Mouse (Mus musculus) neural tube, embryonic 12.5 days (tissue): ENCODE measurements around the gene Pnpla5. TPM values are rescaled to one million over a fixed set of nuclear protein-coding genes. Genes with fewer than 3 reads are reported as not detected.
"Not testable (repeated sequence)": the region's sequence is repeated elsewhere in the genome, so short reads cannot be mapped to it uniquely, and the experiment has no call there.

Source experiments
- ATAC-seq: fragments of 200-750 bp; cut with Nextera tagmentation; 2 replicates; pipeline ENCODE4 v1.8.0; 2017; ENCODE audit warnings: low read depth, mild to moderate bottlenecking, moderate TSS enrichment, moderate library complexity; ENCODE audit not compliant: low FRiP score
- H3K27ac ChIP-seq: fragments of 300-500 bp; sonication (generic); 2 replicates; pipeline ENCODE4 v1.5.1; 2016
- H3K27me3 ChIP-seq: fragments of 300-500 bp; sonication (generic); replicated peaks from 2 replicates; pipeline ENCODE4 v1.6.1; 2016; ENCODE audit warnings: mild to moderate bottlenecking
- H3K36me3 ChIP-seq: fragments of 300-500 bp; sonication (generic); 2 replicates; pipeline ENCODE4 v1.6.1; 2016; ENCODE audit warnings: mild to moderate bottlenecking
- H3K4me1 ChIP-seq: fragments of 300-500 bp; sonication (generic); 2 replicates; pipeline ENCODE4 v1.6.1; 2016
- H3K4me2 ChIP-seq: fragments of 300-500 bp; sonication (generic); replicated peaks from 2 replicates; pipeline ENCODE4 v1.6.1; 2016; ENCODE audit warnings: mild to moderate bottlenecking
- H3K4me3 ChIP-seq: fragments of 300-500 bp; sonication (generic); 2 replicates; pipeline ENCODE4 v1.5.1; 2016
- H3K9ac ChIP-seq: fragments of 300-500 bp; sonication (generic); 2 replicates; pipeline ENCODE4 v1.6.1; 2016; ENCODE audit warnings: mild to moderate bottlenecking
- H3K9me3 ChIP-seq: fragments of 300-500 bp; sonication (generic); 2 replicates; pipeline ENCODE4 v1.6.1; 2016; ENCODE audit warnings: mild to moderate bottlenecking
- WGBS: fragments of 180-500 bp; shearing (Covaris S2); methylation state at CpG from one replicate; pipeline ENCODE4 v1.1.7; 2016; 5-methylcytosine and 5-hydroxymethylcytosine counted together
- polyA plus RNA-seq: library from polyadenylated mRNA; unstranded; fragments of >200 nt; fragmentation: Nextera tagmentation; extraction: Ambion mirVana; gene quantifications from 2 replicates; pipeline ENCODE4 v1.2.1, GENCODE M21; 2016

Gene Pnpla5
- polyA plus RNA-seq = not detected in 2 replicates

- whole genome bisulfite sequencing = 74% methylated on average over 8 of the region's 8 CpGs
- Histone ChIP-seq H3K4me2 (no peak within 1 kb of the TSS), H3K27me3 (no peaks in the 10 kb centered on the region), H3K4me1 (no peaks in the 10 kb centered on the region), H3K36me3 (no peaks in the 10 kb centered on the region), H3K27ac (no peak within 1 kb of the TSS), H3K4me3 (no peak within 1 kb of the TSS), H3K9me3 (no peaks in the 10 kb centered on the region), H3K9ac (no peak within 1 kb of the TSS)
- no peak for ATAC-seq
These were observed at the start of gene Pnpla5 for GRCm38 (mm10) chr15:84123075-84123474. TSS of gene Pnpla5 (minus strand) at chr15:84123175.

GRCm38 (mm10) chr15:84171166-84171565, 48.2 kb upstream of the Pnpla5 start:
- 85% methylated on average over 7 of the region's 7 CpGs for WGBS
- no peak overlapping the region for H3K4me2 ChIP-seq
- H3K4me3 ChIP-seq = no peak overlapping the region
- H3K9me3 ChIP-seq = no peaks in the 10 kb centered on the region
- H3K4me1 ChIP-seq = peaks cover 18% of the 10 kb centered on the region
- no peak overlapping the region for H3K9ac ChIP-seq
- H3K36me3 ChIP-seq = no peaks in the 10 kb centered on the region
- ATAC-seq = no peak
- peaks cover 9% of the 10 kb centered on the region; the same call in 1 of the 2 replicates for H3K27me3 ChIP-seq
- H3K27ac ChIP-seq = no peak overlapping the region

GRCm38 (mm10) chr15:84169511-84169910, 46.5 kb upstream of the Pnpla5 start:
- Histone ChIP-seq H3K27me3 (peaks cover 9% of the 10 kb centered on the region; the same call in 1 of the 2 replicates), H3K4me1 (peaks cover 18% of the 10 kb centered on the region), H3K9me3 (no peaks in the 10 kb centered on the region), H3K27ac (no peak overlapping the region), H3K4me3 (no peak overlapping the region), H3K4me2 (no peak overlapping the region), H3K36me3 (no peaks in the 10 kb centered on the region), H3K9ac (no peak overlapping the region)
- ATAC-seq = no peak
- 59% methylated on average over 1 of the region's 1 CpGs for WGBS

GRCm38 (mm10) chr15:84168170-84169161, 45.5 kb upstream of the Pnpla5 start:
- peaks cover 18% of the 10 kb centered on the region for H3K4me1 ChIP-seq
- H3K9me3 ChIP-seq = no peaks in the 10 kb centered on the region
- peaks cover 9% of the 10 kb centered on the region; the same call in 1 of the 2 replicates for H3K27me3 ChIP-seq
- H3K9ac ChIP-seq = peak overlapping the region; percentile 62
- H3K4me2 ChIP-seq = peak overlapping the region; percentile 98
- 2% methylated on average over 28 of the region's 28 CpGs for whole genome bisulfite sequencing
- H3K27ac ChIP-seq = no peak overlapping the region
- H3K36me3 ChIP-seq = no peaks in the 10 kb centered on the region
- peak; percentile 62 for ATAC-seq
- H3K4me3 ChIP-seq = peak overlapping the region; percentile 58

- peak; percentile 96 for ATAC-seq
- no peaks in the 10 kb centered on the region for H3K36me3 ChIP-seq
- peak within 1 kb of the TSS; percentile 62 for H3K9ac ChIP-seq
- peaks cover 18% of the 10 kb centered on the region for H3K4me1 ChIP-seq
- H3K4me2 ChIP-seq = peak within 1 kb of the TSS; percentile 98
- H3K4me3 ChIP-seq = peak within 1 kb of the TSS; percentile 58
- peaks cover 9% of the 10 kb centered on the region; the same call in 1 of the 2 replicates for H3K27me3 ChIP-seq
- H3K9me3 ChIP-seq = no peaks in the 10 kb centered on the region
- no peak within 1 kb of the TSS for H3K27ac ChIP-seq
- WGBS = 0% methylated on average over 28 of the region's 28 CpGs
These were observed 44.6 kb upstream of the Pnpla5 start, which contains the start of gene Pnpla3 for GRCm38 (mm10) chr15:84167600-84167999. TSS of gene Pnpla3 (plus strand) at chr15:84167837.

- Histone ChIP-seq H3K27ac (no peak overlapping the region), H3K9ac (no peak overlapping the region), H3K36me3 (no peaks in the 10 kb centered on the region), H3K9me3 (no peaks in the 10 kb centered on the region), H3K4me2 (peak overlapping the region; percentile 98), H3K4me3 (no peak overlapping the region), H3K27me3 (peaks cover 9% of the 10 kb centered on the region; the same call in 1 of the 2 replicates), H3K4me1 (peaks cover 18% of the 10 kb centered on the region)
- ATAC-seq = no peak
- WGBS = 74% methylated on average over 6 of the region's 6 CpGs
These were observed 43.8 kb upstream of the Pnpla5 start for GRCm38 (mm10) chr15:84166818-84167217.

- Histone ChIP-seq H3K9me3 (no peaks in the 10 kb centered on the region), H3K36me3 (no peaks in the 10 kb centered on the region), H3K4me2 (no peak overlapping the region), H3K9ac (no peak overlapping the region), H3K4me1 (0 out of 2 replicates have a peak, but pooled peaks cover 2% of the 10 kb centered on the region), H3K27me3 (no peaks in the 10 kb centered on the region), H3K27ac (no peak overlapping the region), H3K4me3 (no peak overlapping the region)
- WGBS = 88% methylated on average over 6 of the region's 6 CpGs
- ATAC-seq = no peak
These were observed 38.9 kb upstream of the Pnpla5 start for GRCm38 (mm10) chr15:84161871-84162270.

GRCm38 (mm10) chr15:84157530-84157929, 34.6 kb upstream of the Pnpla5 start:
- H3K9me3 ChIP-seq, H3K4me2 ChIP-seq, H3K27me3 ChIP-seq, H3K4me1 ChIP-seq, ATAC-seq, H3K27ac ChIP-seq, H3K36me3 ChIP-seq, H3K9ac ChIP-seq, H3K4me3 ChIP-seq: not testable (repeated sequence)
- 84% methylated on average over 6 of the region's 6 CpGs for WGBS

- 86% methylated on average over 2 of the region's 2 CpGs for WGBS
- Histone ChIP-seq H3K36me3 (no peaks in the 10 kb centered on the region), H3K27ac (no peak overlapping the region), H3K4me2 (no peak overlapping the region), H3K4me3 (no peak overlapping the region), H3K4me1 (no peaks in the 10 kb centered on the region), H3K27me3 (no peaks in the 10 kb centered on the region), H3K9me3 (no peaks in the 10 kb centered on the region), H3K9ac (no peak overlapping the region)
- ATAC-seq = no peak
These were observed 33.2 kb upstream of the Pnpla5 start for GRCm38 (mm10) chr15:84156158-84156557.

- Histone ChIP-seq H3K27ac (no peak overlapping the region), H3K9ac (no peak overlapping the region), H3K36me3 (no peaks in the 10 kb centered on the region), H3K27me3 (no peaks in the 10 kb centered on the region), H3K4me1 (peaks cover 7% of the 10 kb centered on the region; the same call in 1 of the 2 replicates), H3K4me2 (no peak overlapping the region), H3K4me3 (no peak overlapping the region), H3K9me3 (no peaks in the 10 kb centered on the region)
- no peak for ATAC-seq
- 86% methylated on average over 5 of the region's 5 CpGs for WGBS
These were observed 18.0 kb upstream of the Pnpla5 start for GRCm38 (mm10) chr15:84140929-84141328.

- whole genome bisulfite sequencing = 53% methylated on average over 3 of the region's 3 CpGs
- Histone ChIP-seq H3K27me3 (no peaks in the 10 kb centered on the region), H3K4me3 (no peak overlapping the region), H3K4me1 (peaks cover 7% of the 10 kb centered on the region; the same call in 1 of the 2 replicates), H3K9ac (no peak overlapping the region), H3K36me3 (no peaks in the 10 kb centered on the region), H3K27ac (no peak overlapping the region), H3K4me2 (no peak overlapping the region), H3K9me3 (no peaks in the 10 kb centered on the region)
- ATAC-seq = no peak
These were observed 17.1 kb upstream of the Pnpla5 start for GRCm38 (mm10) chr15:84140109-84140508.

- no peaks in the 10 kb centered on the region for H3K36me3 ChIP-seq
- WGBS = 87% methylated on average over 5 of the region's 5 CpGs
- no peak overlapping the region for H3K4me2 ChIP-seq
These were observed 16.6 kb upstream of the Pnpla5 start for GRCm38 (mm10) chr15:84139592-84140005.

More at GRCm38 (mm10) chr15:84139592-84140005, 16.6 kb upstream of the Pnpla5 start:
- no peak for ATAC-seq
- H3K9me3 ChIP-seq = no peaks in the 10 kb centered on the region
- H3K27me3 ChIP-seq = no peaks in the 10 kb centered on the region
- H3K4me1 ChIP-seq = peaks cover 7% of the 10 kb centered on the region; the same call in 1 of the 2 replicates
- H3K4me3 ChIP-seq = no peak overlapping the region
- no peak overlapping the region for H3K9ac ChIP-seq
- no peak overlapping the region for H3K27ac ChIP-seq
